Comparison of ENCODE assay signal across 22 mouse cellular contexts in the genomic region with DNA sequence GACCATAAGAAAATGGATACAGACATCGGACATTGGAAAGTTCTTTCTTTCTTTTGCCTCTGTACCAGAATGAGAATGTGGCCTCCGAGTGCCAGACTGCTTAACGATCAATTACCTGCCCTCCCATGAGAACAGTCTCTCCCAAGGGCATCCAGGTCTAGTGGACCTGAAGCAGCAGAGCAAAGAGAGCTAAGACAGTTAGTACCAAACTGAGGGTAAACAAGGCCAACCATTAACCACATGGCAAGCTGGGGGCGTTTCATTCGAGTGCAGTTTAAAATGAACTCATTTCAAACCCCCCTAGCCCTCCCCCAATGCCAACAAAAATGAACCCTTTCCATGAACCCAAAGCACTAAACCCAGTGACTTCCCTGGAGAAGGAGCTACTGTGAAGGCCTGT. TPM values are rescaled to one million over a fixed set of nuclear protein-coding genes. Genes with fewer than 3 reads are reported as not detected.
DNase-seq lines count a peak whose midpoint lies in the region; TF ChIP-seq lines count a peak whose summit lies in the region.
"Had no signal": no experiment of that assay in that cellular context is flagged by ENCODE, and none has a peak within 500 bp of the region (broad histone marks: within the 10 kb centered on the region; RNA-seq: fewer than 3 reads in every experiment).

No protein-coding gene starts in this region.

- H3K36me3 ChIP-seq in testis, adult 2 months (ENCODE audit: control insufficient read depth, insufficient read depth, low read length), result no peaks in the 10 kb centered on the region
- H3K36me3 ChIP-seq: embryonic facial prominence, embryonic 15.5 days; heart, embryonic 13.5 days had no signal

- H3K4me3 ChIP-seq in testis, adult 2 months (ENCODE audit: control insufficient read depth, low read depth, low read length), result no peak overlapping the region
- H3K4me3 ChIP-seq: embryonic facial prominence, embryonic 15.5 days; erythroblast, embryonic 14.5 days; forebrain, embryonic 10.5 days; gastrocnemius, adult 2 months; heart, embryonic 13.5 days had no signal

- 0 out of 2 replicates have a peak overlapping the region, but pooled peaks have one; percentile 21 for H3K27ac ChIP-seq in testis, adult 2 months (ENCODE audit: control insufficient read depth, insufficient read depth, low read depth, low read length)
- H3K27ac ChIP-seq: embryonic facial prominence, embryonic 15.5 days; forebrain, embryonic 10.5 days; gastrocnemius, adult 2 months; heart, embryonic 13.5 days had no signal

- peak; percentile 77 for DNase-seq in kidney, adult 11 months
- no peak for DNase-seq in kidney, adult 18-20 months
- no peak for DNase-seq in testis, postnatal 10 days (ENCODE audit: low spot score)
- peak; percentile 69 for DNase-seq in kidney, postnatal 14 days
- no peak for DNase-seq in urinary bladder, postnatal 25 days (ENCODE audit: low spot score)
- no peak for DNase-seq in layer of hippocampus, adult 18-20 months (ENCODE audit: low spot score in 2 of 2)
- DNase-seq in left cerebral cortex, postnatal 10 days (ENCODE audit: extremely low spot score in 1 of 2, low spot score in 2 of 2), result no peak
- DNase-seq: adrenal gland, adult 8-10 months; B cell, adult 2 months; cerebellum, adult 8-10 months; cerebellum, postnatal 14 days; embryo, embryonic 11 days; gastrocnemius, adult 2 months; gastrocnemius, postnatal 25 days; heart, adult 11 months; heart, postnatal 4 days had no signal

- no peaks in the 10 kb centered on the region; the same call in 1 of the 2 replicates for H3K4me1 ChIP-seq in testis, adult 2 months (ENCODE audit: control insufficient read depth, insufficient read depth, low read length)
- H3K4me1 ChIP-seq: embryonic facial prominence, embryonic 15.5 days had no signal

- intact Hi-C loops in left cerebral cortex, postnatal 10 days (cut with DNase I), result no loop called here

- TF ChIP-seq POLR2A in testis, adult 2 months (IDR thresholded peaks at IDR 0.05; ENCODE audit: control insufficient read depth, low read depth, low read length), result no peak

- TF ChIP-seq CTCF in testis, adult 2 months (IDR thresholded peaks at IDR 0.05; ENCODE audit: control insufficient read depth, insufficient read depth, insufficient replicate concordance, low read depth, low read length), result no peak

- H3K27me3 ChIP-seq in testis, adult 2 months (ENCODE audit: control insufficient read depth, insufficient read depth, low read length), result no peaks in the 10 kb centered on the region
- H3K27me3 ChIP-seq: embryonic facial prominence, embryonic 15.5 days; heart, embryonic 13.5 days had no signal

RNA-seq across cellular contexts. Expression of a gene that starts 12.1 kb away (rescaled TPM):
- 7.5 and 12.2 TPM in 2 replicates for polyA plus RNA-seq in testis, adult 2 months (2012; rRNA removed)
- total RNA-seq in layer of hippocampus, adult 18-20 months (2021), result 10 to 100 TPM; 52.4 to 54.6 TPM
- 10 to 100 TPM; 23.8 to 24.7 TPM for total RNA-seq in left cerebral cortex, postnatal 10 days (2021)
- polyA plus RNA-seq: CD4-positive, CD25-positive, alpha-beta regulatory T cell, adult 4 months had no signal

Comparison
In these comparisons a context has a peak if more than half of its experiments do, and no peak if none do; other contexts are left out.
1. DNase-seq: peak in kidney, adult 11 months (single experiment) and kidney, postnatal 14 days (single experiment); none in kidney, adult 18-20 months (single experiment), testis, postnatal 10 days (single experiment), urinary bladder, postnatal 25 days (single experiment), layer of hippocampus, adult 18-20 months (0 of 2) and left cerebral cortex, postnatal 10 days (0 of 2).